Mouse (Mus musculus) effector memory CD4-positive, alpha-beta T cell, adult 7 months (primary cell): ENCODE data around the gene Bard1. TPM values are rescaled to one million over a fixed set of nuclear protein-coding genes. Genes with fewer than 3 reads are reported as not detected.

Source experiments
- polyA plus RNA-seq: library from polyadenylated mRNA; unstranded; fragments of 100-300 nt; shearing (Covaris generic); gene quantifications from one replicate; pipeline ENCODE4 v1.2.1, GENCODE M21; 2017

Gene Bard1
- polyA plus RNA-seq: 0.41 TPM

GRCm38 (mm10) chr1:71102344-71103173 lies at the start of gene Bard1:
Bard1 (minus strand) TSS chr1:71103146.

